Mouse (Mus musculus) neural tube, embryonic 15.5 days (tissue): ENCODE measurements at regions not wholly inside any gene's neighbourhood (a gene's known extent, or its start where the extent isn't known, plus 50 kb on each side); places are given as distances from the start of the nearest gene placed in this dataset.

ENCODE experiments used
- ATAC-seq: fragments of 200-750 bp; cut with Nextera tagmentation; 2 replicates; pipeline ENCODE4 v1.8.0; 2017; ENCODE audit warnings: mild to moderate bottlenecking, moderate TSS enrichment, moderate library complexity; ENCODE audit not compliant: low FRiP score
- H3K27ac ChIP-seq: fragments of 300-500 bp; sonication (generic); replicated peaks from 2 replicates; pipeline ENCODE4 v1.5.1; 2015; ENCODE audit warnings: mild to moderate bottlenecking, inconsistent platforms
- H3K27me3 ChIP-seq: fragments of 300-500 bp; sonication (generic); replicated peaks from 2 replicates; pipeline ENCODE4 v1.6.1; 2015; ENCODE audit warnings: inconsistent platforms
- H3K36me3 ChIP-seq: fragments of 300-500 bp; sonication (generic); 2 replicates; pipeline ENCODE4 v1.6.1; 2015; ENCODE audit warnings: inconsistent platforms
- H3K4me1 ChIP-seq: fragments of 300-500 bp; sonication (generic); 2 replicates; pipeline ENCODE4 v1.6.1; 2015; ENCODE audit warnings: inconsistent platforms
- H3K4me2 ChIP-seq: fragments of 300-500 bp; sonication (generic); 2 replicates; pipeline ENCODE4 v1.6.1; 2015; ENCODE audit warnings: inconsistent platforms, mild to moderate bottlenecking, moderate library complexity
- H3K4me3 ChIP-seq: fragments of 300-500 bp; sonication (generic); replicated peaks from 2 replicates; pipeline ENCODE4 v1.5.1; 2015; ENCODE audit warnings: mild to moderate bottlenecking, inconsistent platforms
- H3K9ac ChIP-seq: fragments of 300-500 bp; sonication (generic); replicated peaks from 2 replicates; pipeline ENCODE4 v1.6.1; 2015; ENCODE audit warnings: mild to moderate bottlenecking, inconsistent platforms
- H3K9me3 ChIP-seq: fragments of 300-500 bp; sonication (generic); replicated peaks from 2 replicates; pipeline ENCODE4 v1.6.1; 2016; ENCODE audit warnings: inconsistent platforms
- WGBS: fragments of 180-500 bp; shearing (Covaris S2); methylation state at CpG from one replicate; pipeline ENCODE4 v1.1.7; 2015; ENCODE audit warnings: mixed read lengths; 5-methylcytosine and 5-hydroxymethylcytosine counted together

DNA sequence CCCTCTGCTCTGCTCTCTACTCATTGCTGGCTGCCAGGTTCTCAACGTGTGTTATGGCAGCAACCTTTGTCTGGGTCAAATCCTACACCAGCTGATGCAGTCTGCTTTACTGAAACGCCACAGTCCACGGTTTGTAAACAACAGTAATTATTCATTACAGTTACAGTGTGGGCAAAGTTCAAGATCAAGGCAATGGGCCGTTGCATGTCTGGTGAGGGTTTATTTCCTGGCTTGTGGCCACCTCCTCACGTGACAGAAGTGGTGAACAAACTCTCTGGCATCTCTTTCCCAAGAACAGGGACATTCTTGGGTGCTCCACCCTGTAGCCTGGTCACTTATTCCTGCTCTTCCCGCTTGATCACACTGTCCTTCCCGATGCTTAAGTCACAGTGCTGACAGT is 295.3 kb upstream of the Rtl1 start:
- no peak for ATAC-seq
- Histone ChIP-seq H3K4me2 (no peak overlapping the region), H3K9ac (no peak overlapping the region), H3K4me1 (no peaks in the 10 kb centered on the region), H3K27ac (no peak overlapping the region), H3K27me3 (no peaks in the 10 kb centered on the region), H3K4me3 (no peak overlapping the region), H3K36me3 (no peaks in the 10 kb centered on the region), H3K9me3 (no peaks in the 10 kb centered on the region)
- 73% methylated on average over 7 of the region's 7 CpGs for WGBS

DNA sequence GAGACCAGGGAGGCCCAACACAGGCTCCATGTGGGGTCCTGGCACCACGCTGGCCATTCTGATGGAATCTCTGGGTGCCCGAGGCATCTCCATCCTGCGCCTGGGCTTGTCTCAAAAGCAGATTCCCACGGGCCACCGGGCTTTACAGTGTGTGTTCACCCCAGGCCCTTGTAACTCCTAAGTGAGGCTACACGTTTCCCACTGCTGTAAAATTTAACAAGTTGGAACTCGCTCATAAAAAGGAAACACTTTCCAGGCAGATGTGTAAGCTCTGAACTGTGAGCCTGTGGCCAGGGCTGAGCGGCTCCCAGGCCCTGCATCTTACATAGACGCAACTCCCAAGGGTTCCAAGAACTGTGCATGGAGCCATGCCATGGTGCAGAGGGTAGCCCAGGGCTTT is 296.3 kb upstream of the Rtl1 start:
- Histone ChIP-seq H3K27ac (no peak overlapping the region), H3K4me2 (no peak overlapping the region), H3K9me3 (no peaks in the 10 kb centered on the region), H3K4me1 (no peaks in the 10 kb centered on the region), H3K4me3 (no peak overlapping the region), H3K36me3 (no peaks in the 10 kb centered on the region), H3K27me3 (no peaks in the 10 kb centered on the region), H3K9ac (no peak overlapping the region)
- ATAC-seq, result no peak
- 87% methylated on average over 9 of the region's 9 CpGs for WGBS

DNA sequence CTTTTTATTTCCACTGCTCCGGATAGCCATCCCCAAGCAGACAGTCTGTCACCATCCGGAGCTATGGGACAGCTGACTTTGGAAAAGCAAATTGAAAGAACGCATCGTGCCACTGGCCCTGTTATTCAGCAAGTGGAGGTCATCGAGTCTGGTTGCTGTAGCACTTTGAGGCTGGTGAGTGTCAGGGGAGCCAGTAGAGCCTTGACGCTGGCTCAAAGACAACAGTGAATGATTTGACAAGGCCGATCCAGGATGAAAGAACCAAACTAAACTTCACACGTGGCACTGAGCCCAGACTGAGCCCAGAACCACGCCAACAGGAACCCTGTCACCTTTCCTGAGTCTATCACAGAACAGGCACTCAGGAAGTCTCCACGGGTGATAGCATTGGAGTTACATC is 296.8 kb upstream of the Rtl1 start:
- WGBS, result 90% methylated on average over 10 of the region's 10 CpGs
- no peak overlapping the region for H3K27ac ChIP-seq
- no peak for ATAC-seq

DNA sequence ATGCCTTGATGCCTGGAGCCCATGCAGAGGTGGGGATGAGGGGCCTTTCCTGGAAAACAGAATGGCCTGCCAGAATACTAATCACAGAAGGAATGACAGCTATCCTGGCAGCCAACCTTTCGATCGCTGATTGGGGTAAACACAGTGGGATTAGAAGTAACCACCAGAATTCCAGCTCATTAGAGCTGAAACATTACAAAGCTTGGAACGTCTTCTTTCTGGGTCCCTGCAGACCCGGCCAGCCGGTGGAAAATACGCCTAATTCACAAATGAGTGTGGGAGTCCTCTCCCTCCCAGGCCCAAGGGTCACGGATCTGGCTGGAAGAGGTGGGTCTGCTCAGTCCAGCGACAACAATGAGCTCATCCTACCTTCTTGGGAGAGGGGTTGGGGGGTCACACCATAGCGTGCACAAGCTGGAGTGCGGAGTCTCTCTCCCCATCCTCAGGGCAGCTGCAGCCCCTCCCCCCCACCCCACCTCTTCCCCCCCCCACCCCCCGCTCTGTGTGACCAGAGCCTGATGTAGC is 297.8 kb upstream of the Rtl1 start:
- Histone ChIP-seq H3K36me3 (no peaks in the 10 kb centered on the region), H3K9me3 (no peaks in the 10 kb centered on the region), H3K27ac (no peak overlapping the region), H3K9ac (no peak overlapping the region), H3K4me2 (no peak overlapping the region), H3K4me3 (no peak overlapping the region), H3K4me1 (no peaks in the 10 kb centered on the region), H3K27me3 (no peaks in the 10 kb centered on the region)
- WGBS, result 83% methylated on average over 11 of the region's 11 CpGs
- no peak for ATAC-seq

More for the DNA sequence above, 296.8 kb upstream of the Rtl1 start:
- Histone ChIP-seq H3K9me3 (no peaks in the 10 kb centered on the region), H3K9ac (no peak overlapping the region), H3K4me2 (no peak overlapping the region), H3K36me3 (no peaks in the 10 kb centered on the region), H3K27me3 (no peaks in the 10 kb centered on the region), H3K4me1 (no peaks in the 10 kb centered on the region), H3K4me3 (no peak overlapping the region)

DNA sequence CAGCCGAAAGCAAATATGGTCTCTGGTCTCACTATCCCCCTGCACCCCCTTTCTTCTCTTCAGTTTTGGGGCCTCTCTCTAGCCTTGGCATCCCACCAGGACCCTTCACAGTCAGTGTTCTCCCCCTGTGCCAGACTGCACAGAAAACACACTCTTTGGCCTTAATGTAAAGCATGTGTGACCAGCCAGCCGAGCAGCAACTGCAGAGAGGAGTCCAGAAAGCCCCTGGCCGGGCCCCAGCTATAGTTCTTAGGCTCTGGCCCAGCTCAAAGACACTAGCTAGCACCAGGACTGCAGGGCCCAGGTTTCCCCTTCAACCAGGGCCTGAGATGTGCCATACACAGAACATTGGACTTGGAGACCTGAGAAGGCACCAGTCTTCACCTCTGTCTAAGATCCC is 299.3 kb upstream of the Rtl1 start:
- Histone ChIP-seq H3K36me3 (no peaks in the 10 kb centered on the region), H3K27ac (no peak overlapping the region), H3K4me1 (no peaks in the 10 kb centered on the region), H3K9ac (no peak overlapping the region), H3K9me3 (no peaks in the 10 kb centered on the region), H3K4me3 (no peak overlapping the region), H3K4me2 (no peak overlapping the region), H3K27me3 (no peaks in the 10 kb centered on the region)
- no peak for ATAC-seq
- WGBS, result 83% methylated on average over 3 of the region's 3 CpGs

DNA sequence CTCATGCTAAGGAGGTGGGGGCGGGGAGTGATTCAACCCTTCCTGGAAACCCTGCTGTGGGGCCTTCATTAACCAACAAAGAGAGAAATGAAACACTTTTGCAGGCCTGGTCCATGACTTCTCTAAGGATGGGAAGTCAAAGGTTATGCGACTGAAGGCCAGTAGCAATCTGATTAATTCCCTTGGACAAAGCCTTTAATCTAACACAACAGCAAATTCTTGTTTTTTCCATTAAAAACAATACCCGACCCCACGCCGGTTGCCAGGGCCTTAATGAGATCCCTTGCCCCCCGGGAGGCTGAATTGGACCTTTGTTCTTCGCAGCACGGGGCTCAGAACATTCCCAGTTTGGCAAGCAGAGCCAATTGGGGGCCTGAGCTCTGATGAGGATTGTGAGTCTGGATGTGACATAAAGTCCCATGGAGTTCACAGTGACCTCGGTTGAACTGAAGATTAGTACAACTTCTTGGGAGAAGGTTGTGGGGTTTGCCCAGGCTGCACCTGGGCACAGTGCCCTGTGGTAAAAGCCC is 310.9 kb upstream of the Rtl1 start:
- no peak overlapping the region for H3K27ac ChIP-seq
- 19% methylated on average over 9 of the region's 9 CpGs for WGBS
- H3K4me3 ChIP-seq, result no peak overlapping the region
- no peak overlapping the region for H3K4me2 ChIP-seq
- H3K9ac ChIP-seq, result no peak overlapping the region
- H3K4me1 ChIP-seq, result peaks cover 8% of the 10 kb centered on the region; the same call in 1 of the 2 replicates
- no peak for ATAC-seq
- no peaks in the 10 kb centered on the region for H3K9me3 ChIP-seq
- H3K27me3 ChIP-seq, result no peaks in the 10 kb centered on the region
- H3K36me3 ChIP-seq, result no peaks in the 10 kb centered on the region

DNA sequence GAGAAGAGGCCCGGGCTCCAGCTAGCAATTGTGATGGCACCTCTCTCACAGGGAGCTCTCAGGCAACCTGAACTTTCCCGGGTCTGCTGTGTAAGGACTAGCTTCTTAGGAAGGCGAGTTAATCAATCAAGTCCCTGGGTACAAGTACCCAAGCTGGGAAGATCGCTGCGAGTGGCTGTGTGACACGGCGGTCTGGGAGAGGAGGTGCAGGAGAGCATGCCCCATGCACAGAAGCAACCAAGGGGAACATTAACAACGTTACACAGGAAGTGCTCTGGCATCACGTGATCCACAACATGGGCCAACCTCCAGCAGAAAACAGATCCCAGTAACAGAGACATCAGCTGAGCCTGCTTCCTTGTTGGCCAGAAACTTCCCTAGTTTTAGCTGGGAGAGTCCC is 311.4 kb upstream of the Rtl1 start:
- Histone ChIP-seq H3K4me2 (no peak overlapping the region), H3K9me3 (no peaks in the 10 kb centered on the region), H3K27me3 (no peaks in the 10 kb centered on the region), H3K27ac (no peak overlapping the region), H3K4me3 (no peak overlapping the region), H3K36me3 (no peaks in the 10 kb centered on the region), H3K9ac (no peak overlapping the region), H3K4me1 (peaks cover 8% of the 10 kb centered on the region; the same call in 1 of the 2 replicates)
- no peak for ATAC-seq
- 56% methylated on average over 9 of the region's 9 CpGs for WGBS

DNA sequence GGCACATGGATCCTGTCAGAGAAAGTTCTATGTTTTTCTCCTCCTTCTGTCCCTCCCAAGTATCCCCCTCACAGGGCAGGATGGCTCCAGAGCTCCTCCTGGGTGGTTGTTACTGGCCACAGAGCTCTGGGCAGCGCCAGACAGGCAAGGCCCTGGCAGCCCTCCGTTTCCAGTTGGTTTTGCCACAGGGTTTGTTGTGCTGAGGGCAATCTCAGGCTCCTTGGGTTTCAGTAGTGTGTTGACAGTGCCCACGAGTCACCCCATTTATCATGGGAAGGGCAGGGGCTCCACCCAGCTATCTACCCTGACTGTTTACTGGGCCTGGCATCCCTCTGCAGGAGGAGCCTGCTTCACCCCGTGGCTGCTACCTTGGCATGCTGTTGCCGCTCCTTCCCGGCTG is 317.6 kb upstream of the Rtl1 start:
- 84% methylated on average over 6 of the region's 6 CpGs for WGBS
- no peak overlapping the region for H3K27ac ChIP-seq
- no peak for ATAC-seq
- H3K27me3 ChIP-seq, result no peaks in the 10 kb centered on the region
- 0 out of 2 replicates have a peak, but pooled peaks cover 5% of the 10 kb centered on the region for H3K4me1 ChIP-seq
- H3K4me3 ChIP-seq, result no peak overlapping the region
- no peak overlapping the region for H3K9ac ChIP-seq
- H3K36me3 ChIP-seq, result no peaks in the 10 kb centered on the region
- no peak overlapping the region for H3K4me2 ChIP-seq
- H3K9me3 ChIP-seq, result no peaks in the 10 kb centered on the region

DNA sequence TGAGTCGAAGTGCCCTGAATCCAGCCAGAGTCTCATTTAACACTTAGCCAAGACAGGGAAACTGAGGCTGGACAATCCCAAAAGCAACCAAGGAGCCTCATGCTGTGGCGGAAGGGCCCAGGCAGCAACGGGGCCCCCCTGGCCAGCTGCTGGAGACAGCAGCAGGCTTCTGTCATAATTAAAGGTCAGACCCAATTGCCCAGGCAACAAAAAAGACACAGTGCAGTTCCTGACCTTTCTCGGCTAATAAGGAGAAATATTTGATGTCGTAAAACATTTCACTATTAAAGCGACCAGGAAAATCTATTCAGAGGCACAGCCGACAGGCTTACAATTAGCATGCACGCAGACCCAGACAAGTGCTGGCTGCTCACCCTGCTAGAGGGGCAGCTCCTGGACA is 318.8 kb upstream of the Rtl1 start:
- Histone ChIP-seq H3K9me3 (no peaks in the 10 kb centered on the region), H3K36me3 (no peaks in the 10 kb centered on the region), H3K4me3 (no peak overlapping the region), H3K4me1 (0 out of 2 replicates have a peak, but pooled peaks cover 5% of the 10 kb centered on the region), H3K4me2 (no peak overlapping the region), H3K27ac (no peak overlapping the region), H3K9ac (no peak overlapping the region), H3K27me3 (no peaks in the 10 kb centered on the region)
- 51% methylated on average over 8 of the region's 8 CpGs for WGBS
- no peak for ATAC-seq

DNA sequence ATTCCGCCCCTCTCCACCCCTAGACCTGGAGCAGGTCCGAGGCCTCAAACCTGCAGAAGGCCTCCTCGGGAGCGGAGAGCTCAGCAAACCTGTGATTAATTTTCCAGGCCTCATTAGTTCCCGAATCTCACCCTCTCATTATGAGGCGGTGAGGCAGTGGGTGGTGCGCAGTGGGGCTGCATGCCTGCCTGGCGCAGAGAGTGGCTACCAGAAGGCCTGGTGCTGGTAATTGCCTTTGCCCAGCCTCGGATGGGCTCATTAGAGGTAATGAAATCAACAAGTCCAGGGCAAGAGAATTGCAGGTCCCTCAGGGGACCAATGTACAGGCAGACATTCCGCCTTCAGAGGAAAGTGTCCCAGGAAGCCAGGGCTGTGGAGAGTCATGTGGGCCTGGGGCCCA is 322.0 kb upstream of the Rtl1 start:
- Histone ChIP-seq H3K4me3 (no peak overlapping the region), H3K27me3 (no peaks in the 10 kb centered on the region), H3K27ac (no peak overlapping the region), H3K9me3 (no peaks in the 10 kb centered on the region), H3K4me2 (no peak overlapping the region), H3K4me1 (0 out of 2 replicates have a peak, but pooled peaks cover 5% of the 10 kb centered on the region), H3K36me3 (no peaks in the 10 kb centered on the region), H3K9ac (no peak overlapping the region)
- ATAC-seq, result no peak
- 65% methylated on average over 10 of the region's 10 CpGs for whole genome bisulfite sequencing

DNA sequence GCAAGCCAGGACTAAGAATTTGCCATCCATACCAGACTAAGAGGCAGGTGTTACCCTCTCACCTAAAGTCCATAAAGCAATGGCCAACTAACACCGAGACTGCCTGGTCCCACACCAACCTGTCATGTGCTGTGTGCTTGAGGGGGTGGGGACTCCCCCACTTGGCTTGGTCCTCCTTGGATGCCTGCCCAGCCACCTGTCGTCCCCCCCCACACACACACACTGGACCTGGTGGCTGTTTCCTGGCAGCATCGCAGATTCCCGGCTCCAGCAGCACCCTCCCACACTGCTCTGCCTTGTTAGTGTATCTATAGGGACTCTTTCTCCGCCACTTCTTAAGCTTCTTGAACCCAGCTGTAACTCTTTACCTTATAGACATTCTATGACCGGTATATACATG is 325.7 kb upstream of the Rtl1 start:
- Histone ChIP-seq H3K9me3 (no peaks in the 10 kb centered on the region), H3K27ac (no peak overlapping the region), H3K27me3 (no peaks in the 10 kb centered on the region), H3K4me2 (no peak overlapping the region), H3K4me3 (no peak overlapping the region), H3K36me3 (no peaks in the 10 kb centered on the region), H3K4me1 (no peaks in the 10 kb centered on the region), H3K9ac (no peak overlapping the region)
- no peak for ATAC-seq
- WGBS, result 88% methylated on average over 6 of the region's 6 CpGs

DNA sequence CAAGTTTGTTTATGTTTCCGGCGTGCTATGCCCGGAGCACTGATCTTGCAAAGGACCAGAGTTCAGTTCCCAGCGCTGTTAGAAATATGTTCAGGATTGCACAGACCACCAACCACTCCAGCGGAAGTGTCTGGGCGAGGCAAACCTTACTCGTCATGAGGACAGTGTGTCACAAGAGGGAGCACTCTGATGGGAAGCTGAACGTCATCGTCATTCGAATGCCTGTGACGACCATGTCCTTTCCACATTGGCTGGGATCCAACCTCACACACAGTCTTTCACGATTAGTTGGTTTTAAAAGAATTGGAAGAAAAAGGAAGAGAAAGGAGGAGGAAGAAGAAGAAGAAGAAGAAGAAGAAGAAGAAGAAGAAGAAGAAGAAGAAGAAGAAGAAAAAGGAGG is 326.5 kb upstream of the Rtl1 start:
- H3K4me2 ChIP-seq, result no peak overlapping the region
- H3K4me3 ChIP-seq, result no peak overlapping the region
- H3K27me3 ChIP-seq, result no peaks in the 10 kb centered on the region
- no peak for ATAC-seq
- WGBS, result 49% methylated on average over 12 of the region's 12 CpGs
- H3K9ac ChIP-seq, result no peak overlapping the region
- no peaks in the 10 kb centered on the region for H3K36me3 ChIP-seq
- H3K27ac ChIP-seq, result no peak overlapping the region
- no peaks in the 10 kb centered on the region for H3K9me3 ChIP-seq
- no peaks in the 10 kb centered on the region for H3K4me1 ChIP-seq

DNA sequence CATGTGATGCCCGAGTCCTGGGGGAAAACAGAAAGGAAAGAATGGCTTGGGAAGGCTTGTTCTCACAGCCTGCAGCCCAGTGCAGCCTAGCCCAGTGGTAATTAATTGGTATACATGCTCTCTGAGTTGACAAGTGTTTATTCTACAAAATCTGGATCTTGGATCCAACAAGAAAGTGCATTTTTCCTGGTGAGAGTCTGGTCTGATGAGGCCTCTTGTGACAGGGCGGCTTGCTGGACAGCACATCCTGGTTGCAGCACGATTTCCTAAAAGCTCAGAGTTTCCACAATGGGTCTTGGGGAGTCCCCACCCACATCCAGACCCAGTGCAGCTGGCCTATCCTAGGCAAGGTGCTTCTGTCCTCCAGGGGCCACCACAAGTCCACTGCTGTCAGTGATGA is 332.7 kb upstream of the Dio3 start:
- Histone ChIP-seq H3K9ac (no peak overlapping the region), H3K4me2 (no peak overlapping the region), H3K27ac (no peak overlapping the region), H3K4me3 (no peak overlapping the region), H3K27me3 (peaks cover 3% of the 10 kb centered on the region; the same call in 1 of the 2 replicates), H3K36me3 (no peaks in the 10 kb centered on the region), H3K9me3 (no peaks in the 10 kb centered on the region), H3K4me1 (peaks cover 5% of the 10 kb centered on the region; the same call in 1 of the 2 replicates)
- 92% methylated on average over 3 of the region's 3 CpGs for WGBS
- no peak for ATAC-seq
